8 mouse cellular contexts compared by ENCODE assay signal in genomic region chr12:104845707-104846106, GRCm38 (mm10). TPM values are rescaled to one million over a fixed set of nuclear protein-coding genes. Genes with fewer than 3 reads are reported as not detected.
DNase-seq lines count a peak whose midpoint lies in the region; ATAC-seq lines count a peak whose summit lies in the region.

No protein-coding gene starts in this region.

- no peaks in the 10 kb centered on the region; the same call in 1 of the 2 replicates for H3K4me1 ChIP-seq in embryonic facial prominence, embryonic 11.5 days (ENCODE audit: control insufficient read depth, insufficient read depth, low read length)
- H3K4me1 ChIP-seq in hindbrain, embryonic 10.5 days (replicated peaks), result peaks cover 43% of the 10 kb centered on the region
- peaks cover 21% of the 10 kb centered on the region for H3K4me1 ChIP-seq in limb, embryonic 12.5 days (replicated peaks)
- H3K4me1 ChIP-seq in midbrain, embryonic 14.5 days (ENCODE audit: control insufficient read depth, insufficient read depth, low read length), result peaks cover 6% of the 10 kb centered on the region

- 0 out of 2 replicates have a peak, but pooled peaks have one; percentile 12 for ATAC-seq in embryonic facial prominence, embryonic 11.5 days (replicated peaks; ENCODE audit: insufficient number of reproducible peaks, low FRiP score, low TSS enrichment, low read depth)
- no peak for ATAC-seq in limb, embryonic 12.5 days (ENCODE audit: insufficient number of reproducible peaks, insufficient read depth, low FRiP score, low TSS enrichment, low read depth)
- no peak for ATAC-seq in midbrain, embryonic 14.5 days (ENCODE audit: low FRiP score, low TSS enrichment)

- no peaks in the 10 kb centered on the region for H3K36me3 ChIP-seq in embryonic facial prominence, embryonic 11.5 days (replicated peaks; ENCODE audit: control insufficient read depth, insufficient read depth, low read depth, low read length)
- H3K36me3 ChIP-seq in hindbrain, embryonic 10.5 days, result no peaks in the 10 kb centered on the region
- H3K36me3 ChIP-seq in limb, embryonic 12.5 days, result no peaks in the 10 kb centered on the region
- H3K36me3 ChIP-seq in midbrain, embryonic 14.5 days (ENCODE audit: control insufficient read depth, insufficient read depth, low read length), result no peaks in the 10 kb centered on the region

- peak overlapping the region; percentile 46 for H3K4me2 ChIP-seq in embryonic facial prominence, embryonic 11.5 days (ENCODE audit: low read depth, low read length)
- peak overlapping the region; percentile 55 for H3K4me2 ChIP-seq in limb, embryonic 12.5 days
- H3K4me2 ChIP-seq in midbrain, embryonic 14.5 days (ENCODE audit: low read length), result peak overlapping the region; percentile 4; the same call in 1 of the 2 replicates

- no peak overlapping the region for H3K27ac ChIP-seq in embryonic facial prominence, embryonic 11.5 days (replicated peaks; ENCODE audit: low read depth, low read length)
- peak overlapping the region; percentile 59 for H3K27ac ChIP-seq in hindbrain, embryonic 10.5 days
- no peak overlapping the region for H3K27ac ChIP-seq in limb, embryonic 12.5 days
- no peak overlapping the region for H3K27ac ChIP-seq in midbrain, embryonic 14.5 days (replicated peaks; ENCODE audit: low read depth, low read length)

- H3K9ac ChIP-seq in embryonic facial prominence, embryonic 11.5 days (replicated peaks; ENCODE audit: low read length), result peak overlapping the region; percentile 19; the same call in 1 of the 2 replicates
- H3K9ac ChIP-seq in limb, embryonic 12.5 days (replicated peaks), result 0 out of 2 replicates have a peak overlapping the region, but pooled peaks have one; percentile 28
- no peak overlapping the region for H3K9ac ChIP-seq in midbrain, embryonic 14.5 days (replicated peaks; ENCODE audit: low read length)

- H3K27me3 ChIP-seq in embryonic facial prominence, embryonic 11.5 days (ENCODE audit: control insufficient read depth, insufficient read depth, low read length), result no peaks in the 10 kb centered on the region
- H3K27me3 ChIP-seq in hindbrain, embryonic 10.5 days (ENCODE audit: insufficient read depth, poor library complexity, severe bottlenecking), result peaks cover 21% of the 10 kb centered on the region
- no peaks in the 10 kb centered on the region; the same call in 1 of the 2 replicates for H3K27me3 ChIP-seq in limb, embryonic 12.5 days
- no peaks in the 10 kb centered on the region for H3K27me3 ChIP-seq in midbrain, embryonic 14.5 days (ENCODE audit: control insufficient read depth, insufficient read depth, low read length)

- H3K4me3 ChIP-seq in embryonic facial prominence, embryonic 11.5 days (ENCODE audit: low read depth, low read length), result peak overlapping the region; percentile 12
- H3K4me3 ChIP-seq in hindbrain, embryonic 10.5 days, result peak overlapping the region; percentile 41
- H3K4me3 ChIP-seq in limb, embryonic 12.5 days (replicated peaks), result peak overlapping the region; percentile 27
- no peak overlapping the region for H3K4me3 ChIP-seq in midbrain, embryonic 14.5 days (replicated peaks; ENCODE audit: low read depth, low read length)

- intact Hi-C loops in left cerebral cortex, postnatal 14 days (cut with DNase I), result no loop called here

- no peaks in the 10 kb centered on the region for H3K9me3 ChIP-seq in embryonic facial prominence, embryonic 11.5 days (replicated peaks; ENCODE audit: control insufficient read depth, low read length)
- no peaks in the 10 kb centered on the region for H3K9me3 ChIP-seq in hindbrain, embryonic 10.5 days
- H3K9me3 ChIP-seq in limb, embryonic 12.5 days, result no peaks in the 10 kb centered on the region
- H3K9me3 ChIP-seq in midbrain, embryonic 14.5 days (ENCODE audit: control insufficient read depth, low read length), result no peaks in the 10 kb centered on the region

- DNase-seq in ES-CJ7 (ENCODE audit: low read depth, low spot score), result peak; percentile 91
- DNase-seq in embryonic facial prominence, embryonic 11.5 days (ENCODE audit: low spot score), result peak; percentile 57
- peak; percentile 27 for DNase-seq in hindbrain, embryonic 10.5 days (ENCODE audit: low spot score)
- no peak for DNase-seq in midbrain, embryonic 14.5 days
- no peak for DNase-seq in testis, postnatal 10 days (ENCODE audit: low spot score)
- no peak for DNase-seq in left cerebral cortex, postnatal 14 days (ENCODE audit: low spot score in 2 of 2)
- DNase-seq in layer of hippocampus, adult 9-11 months, result no peak

- 2% methylated on average over 10 of the region's 11 CpGs for WGBS in embryonic facial prominence, embryonic 11.5 days
- under 1% methylated on average over 11 of the region's 11 CpGs for WGBS in hindbrain, embryonic 10.5 days
- under 1% methylated on average over 11 of the region's 11 CpGs for WGBS in limb, embryonic 12.5 days
- 4% methylated on average over 11 of the region's 11 CpGs for WGBS in midbrain, embryonic 14.5 days

RNA-seq across cellular contexts. Expression of gene Clmn, which starts 19.2 kb away (rescaled TPM):
- 3.8 and 4.1 TPM in 2 replicates for polyA plus RNA-seq in embryonic facial prominence, embryonic 11.5 days (2014; fragmentation: Nextera tagmentation; extraction: Ambion mirVana)
- 2.4 and 2.7 TPM in 2 replicates for polyA plus RNA-seq in hindbrain, embryonic 10.5 days (2016; fragmentation: Nextera tagmentation; extraction: Ambion mirVana)
- polyA plus RNA-seq in limb, embryonic 12.5 days (2016; fragmentation: Nextera tagmentation; extraction: Ambion mirVana), result 4.8 and 5.2 TPM in 2 replicates
- 0.81 and 0.99 TPM in 2 replicates for polyA plus RNA-seq in midbrain, embryonic 14.5 days (2014; fragmentation: Nextera tagmentation; extraction: Ambion mirVana)
- 10 to 100 TPM; 27.4 to 28.7 TPM for total RNA-seq in left cerebral cortex, postnatal 14 days (2021)

Comparison
In these comparisons a context has a peak if more than half of its experiments do, and no peak if none do; other contexts are left out.
1. DNase-seq: peak in ES-CJ7 (single experiment), embryonic facial prominence, embryonic 11.5 days (single experiment) and hindbrain, embryonic 10.5 days (single experiment); none in midbrain, embryonic 14.5 days (single experiment), testis, postnatal 10 days (single experiment), left cerebral cortex, postnatal 14 days (0 of 2) and layer of hippocampus, adult 9-11 months (single experiment).
2. H3K4me2 ChIP-seq: peak in every context shown above with its lines; median percentile 55 in limb, embryonic 12.5 days; 46 in embryonic facial prominence, embryonic 11.5 days; 4 in midbrain, embryonic 14.5 days.